8 mouse cellular contexts compared by ENCODE assay signal in the genomic region with DNA sequence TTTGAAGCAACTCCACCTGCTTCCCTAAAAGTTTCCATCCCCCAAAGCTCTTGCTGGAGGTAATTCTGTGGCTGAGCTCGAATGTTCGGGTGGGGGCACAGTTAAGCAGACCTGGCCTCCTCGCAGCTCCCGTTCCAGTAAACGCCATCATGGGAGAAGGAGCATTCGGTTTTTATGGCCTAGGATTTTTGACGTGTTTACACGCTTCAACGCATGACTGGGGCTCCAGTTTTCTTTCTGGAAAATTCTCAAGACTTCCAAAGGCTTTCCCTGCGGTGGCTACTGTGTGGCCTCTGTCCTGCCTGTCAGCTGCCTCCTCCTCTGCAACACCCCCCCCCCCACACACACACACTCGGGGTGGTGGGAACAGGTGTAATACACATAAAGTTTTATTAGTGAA. TPM values are rescaled to one million over a fixed set of nuclear protein-coding genes. Genes with fewer than 3 reads are reported as not detected.
DNase-seq lines count a peak whose midpoint lies in the region; ATAC-seq lines count a peak whose summit lies in the region.

No protein-coding gene starts in this region.

- peak overlapping the region; percentile 68 for H3K4me2 ChIP-seq in hindbrain, embryonic 15.5 days
- peak overlapping the region; percentile 65 for H3K4me2 ChIP-seq in midbrain, embryonic 14.5 days (ENCODE audit: low read length)

- peaks cover 30% of the 10 kb centered on the region; the same call in 1 of the 2 replicates for H3K27me3 ChIP-seq in embryonic facial prominence, embryonic 10.5 days (replicated peaks; ENCODE audit: low read depth, poor library complexity, severe bottlenecking)
- no peaks in the 10 kb centered on the region for H3K27me3 ChIP-seq in hindbrain, embryonic 15.5 days
- no peaks in the 10 kb centered on the region for H3K27me3 ChIP-seq in midbrain, embryonic 14.5 days (ENCODE audit: control insufficient read depth, insufficient read depth, low read length)

- H3K36me3 ChIP-seq in embryonic facial prominence, embryonic 10.5 days (replicated peaks): no peaks in the 10 kb centered on the region
- H3K36me3 ChIP-seq in hindbrain, embryonic 15.5 days: no peaks in the 10 kb centered on the region
- no peaks in the 10 kb centered on the region for H3K36me3 ChIP-seq in midbrain, embryonic 14.5 days (ENCODE audit: control insufficient read depth, insufficient read depth, low read length)

- peak overlapping the region; percentile 95 for H3K4me3 ChIP-seq in embryonic facial prominence, embryonic 10.5 days
- peak overlapping the region; percentile 78 for H3K4me3 ChIP-seq in hindbrain, embryonic 15.5 days
- peak overlapping the region; percentile 84 for H3K4me3 ChIP-seq in midbrain, embryonic 14.5 days (replicated peaks; ENCODE audit: low read depth, low read length)

- no peaks in the 10 kb centered on the region for H3K9me3 ChIP-seq in embryonic facial prominence, embryonic 10.5 days
- no peaks in the 10 kb centered on the region for H3K9me3 ChIP-seq in hindbrain, embryonic 15.5 days
- no peaks in the 10 kb centered on the region for H3K9me3 ChIP-seq in midbrain, embryonic 14.5 days (ENCODE audit: control insufficient read depth, low read length)

- H3K9ac ChIP-seq in hindbrain, embryonic 15.5 days: no peak overlapping the region; the same call in 1 of the 2 replicates
- peak overlapping the region; percentile 84; the same call in 1 of the 2 replicates for H3K9ac ChIP-seq in midbrain, embryonic 14.5 days (replicated peaks; ENCODE audit: low read length)

- 16% methylated on average over 11 of the region's 11 CpGs for WGBS in embryonic facial prominence, embryonic 10.5 days
- 13% methylated on average over 11 of the region's 11 CpGs for WGBS in hindbrain, embryonic 15.5 days
- WGBS in midbrain, embryonic 14.5 days: 10% methylated on average over 11 of the region's 11 CpGs

- H3K27ac ChIP-seq in embryonic facial prominence, embryonic 10.5 days (replicated peaks): peak overlapping the region; percentile 97
- H3K27ac ChIP-seq in hindbrain, embryonic 15.5 days (replicated peaks): no peak overlapping the region
- no peak overlapping the region for H3K27ac ChIP-seq in midbrain, embryonic 14.5 days (replicated peaks; ENCODE audit: low read depth, low read length)

- DNase-seq in kidney, adult 11 months: peak; percentile 41
- DNase-seq in kidney, adult 9 months: no peak
- DNase-seq in embryonic facial prominence, embryonic 10.5 days (ENCODE audit: low spot score): no peak
- no peak for DNase-seq in midbrain, embryonic 14.5 days
- DNase-seq in urinary bladder, adult 2 months (ENCODE audit: low spot score): no peak
- no peak for DNase-seq in embryo, embryonic 10.5 days (ENCODE audit: low spot score)
- DNase-seq in T-cell, adult 2 months (ENCODE audit: low spot score): no peak

- peaks cover 56% of the 10 kb centered on the region for H3K4me1 ChIP-seq in embryonic facial prominence, embryonic 10.5 days
- peaks cover 17% of the 10 kb centered on the region for H3K4me1 ChIP-seq in hindbrain, embryonic 15.5 days (replicated peaks)
- peaks cover 17% of the 10 kb centered on the region for H3K4me1 ChIP-seq in midbrain, embryonic 14.5 days (ENCODE audit: control insufficient read depth, insufficient read depth, low read length)

- no peak for ATAC-seq in hindbrain, embryonic 15.5 days (ENCODE audit: low FRiP score, low read depth)
- no peak for ATAC-seq in midbrain, embryonic 14.5 days (ENCODE audit: low FRiP score, low TSS enrichment)

RNA-seq across cellular contexts. Expression of a gene that starts 1.5 kb away (rescaled TPM):
- polyA plus RNA-seq in embryonic facial prominence, embryonic 10.5 days (2016; fragmentation: Nextera tagmentation; extraction: Ambion mirVana): 94.6 and 95.3 TPM in 2 replicates
- polyA plus RNA-seq in hindbrain, embryonic 15.5 days (2015; fragmentation: Nextera tagmentation; extraction: Ambion mirVana): 46.2 and 55.0 TPM in 2 replicates
- polyA plus RNA-seq in midbrain, embryonic 14.5 days (2014; fragmentation: Nextera tagmentation; extraction: Ambion mirVana): 45.0 and 63.5 TPM in 2 replicates
- polyA plus RNA-seq in urinary bladder, adult 2 months (2012; rRNA removed): 56.9 and 59.7 TPM in 2 replicates
